Mouse (Mus musculus) lung, postnatal 4 days (tissue): ENCODE measurements around the gene Mylk.
A peak's percentile ranks its signal among the peaks of the same experiment; 100 is the strongest.

Source experiments
- DNase-seq, 2 experiments: peaks; one replicate each; pipeline ENCODE4 v3.0.0; 2021

Mylk gene

DNA sequence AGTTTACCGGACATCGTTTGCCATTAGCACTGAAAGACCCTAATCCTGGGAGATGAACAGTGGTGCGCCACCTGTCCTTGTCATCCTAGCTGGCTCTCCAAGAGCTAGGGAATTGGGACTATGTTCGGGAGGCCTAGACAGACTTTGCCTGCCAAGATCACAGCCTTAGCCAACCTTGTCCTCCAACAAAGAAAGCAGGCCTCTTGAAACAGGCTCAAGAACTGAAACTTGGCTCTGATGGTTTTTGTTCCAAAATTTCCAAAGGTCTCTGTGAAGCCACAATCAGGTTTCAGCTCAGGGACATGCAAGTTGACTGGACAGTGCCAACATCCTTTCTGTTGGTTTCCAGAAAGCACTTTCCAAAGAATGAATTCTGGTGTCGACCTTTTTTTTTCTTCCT, 247.8 kb downstream of the Mylk start:
- DNase-seq, result no peak

DNA sequence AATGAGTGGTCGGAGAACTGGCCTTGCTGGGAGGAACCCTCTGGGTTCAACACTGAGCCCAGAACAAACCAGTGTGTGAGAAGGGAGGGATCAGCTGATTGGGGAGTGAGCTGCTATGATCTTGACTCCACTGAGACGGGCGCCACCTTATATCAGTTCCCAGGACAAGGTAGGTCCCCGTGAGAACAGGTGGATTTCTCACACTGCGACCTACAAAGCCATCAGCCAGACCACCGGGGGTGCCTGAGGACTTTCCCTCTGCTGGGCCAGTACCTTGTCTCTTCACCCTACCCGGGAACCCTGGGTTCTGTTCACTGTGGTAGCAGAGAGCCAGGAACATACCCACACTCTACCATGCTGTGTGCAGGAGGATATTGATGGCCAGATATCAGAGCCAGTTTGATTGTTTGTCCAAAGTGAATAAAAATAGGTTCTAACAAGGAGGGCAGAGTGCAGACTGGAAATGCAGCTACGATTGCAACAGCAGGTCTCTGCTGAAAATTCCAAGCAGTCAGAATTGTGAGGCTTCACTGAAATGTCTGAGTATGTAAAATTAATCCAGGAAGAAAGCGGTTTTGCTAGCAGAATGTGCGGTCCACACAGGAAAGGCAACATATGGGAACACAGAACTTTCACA, 248.8 kb downstream of the Mylk start:
- DNase-seq, result no peak

GRCm38 (mm10) chr16:34994641-34995141, 249.7 kb downstream of the Mylk start:
- peak; percentile 41 to 58 for DNase-seq

- peak; percentile 63 to 86 for DNase-seq
Observed at GRCm38 (mm10) chr16:34996133-34996532, 251.1 kb downstream of the Mylk start.

DNA sequence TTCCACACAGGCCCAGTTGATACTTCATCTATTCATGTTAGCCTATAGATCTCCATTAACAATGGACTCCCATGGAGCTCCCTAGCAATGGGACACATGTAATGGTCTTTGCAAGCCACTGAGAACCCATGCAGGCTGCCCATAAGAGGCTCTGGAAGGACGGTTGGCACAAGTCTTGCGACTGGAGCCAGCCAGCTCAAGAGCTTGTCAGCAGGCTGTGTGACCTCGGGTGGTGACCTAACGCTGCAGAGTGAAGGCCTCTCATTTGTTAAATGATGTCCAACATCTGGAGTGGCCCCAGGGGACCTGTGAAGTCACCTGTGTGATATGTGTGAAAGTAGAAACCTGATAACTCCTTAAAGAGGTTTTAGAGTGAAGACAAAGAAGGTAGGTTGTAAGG, 252.0 kb downstream of the Mylk start:
- no peak for DNase-seq

DNA sequence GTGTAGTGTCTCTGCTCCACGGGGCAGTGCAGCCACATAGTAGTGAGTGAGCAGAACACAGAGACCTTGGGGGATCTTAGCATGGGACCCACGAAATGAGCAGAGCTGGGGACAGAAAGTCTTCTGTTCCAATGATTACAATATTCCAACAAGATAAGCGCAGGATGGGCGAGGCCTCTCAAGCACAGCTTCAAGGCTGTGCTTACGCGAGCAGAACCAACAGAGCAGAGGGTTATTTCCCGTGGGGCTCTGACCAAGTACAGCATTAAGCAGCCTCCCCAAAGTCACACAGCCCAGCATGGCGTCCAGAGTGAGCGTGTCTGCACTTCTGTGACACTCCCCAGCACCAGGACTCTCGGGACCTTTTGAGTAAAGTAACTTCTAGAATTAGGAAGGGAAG, 252.6 kb downstream of the Mylk start:
- no peak for DNase-seq

DNA sequence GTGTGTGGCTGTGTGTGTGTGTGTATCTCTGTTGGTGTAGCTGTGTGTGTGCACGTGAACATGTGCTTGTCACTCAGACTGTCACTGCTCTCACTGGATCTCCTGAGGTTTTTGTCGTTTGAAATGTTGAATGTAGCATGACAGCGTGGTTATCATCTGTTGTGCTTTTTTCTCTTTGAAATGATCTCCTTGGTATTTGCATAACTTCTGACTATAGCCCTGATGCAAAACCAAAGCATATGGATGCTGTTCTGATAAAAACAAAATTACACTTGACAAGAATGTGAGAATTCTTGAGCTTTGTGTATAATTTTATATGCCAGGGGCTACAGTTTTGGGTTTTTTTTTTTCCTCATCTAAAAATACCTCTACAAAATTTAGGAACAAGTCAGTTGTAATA, 254.0 kb downstream of the Mylk start:
- no peak for DNase-seq

GRCm38 (mm10) chr16:34999986-35000385, 255.0 kb downstream of the Mylk start:
- no peak for DNase-seq

DNA sequence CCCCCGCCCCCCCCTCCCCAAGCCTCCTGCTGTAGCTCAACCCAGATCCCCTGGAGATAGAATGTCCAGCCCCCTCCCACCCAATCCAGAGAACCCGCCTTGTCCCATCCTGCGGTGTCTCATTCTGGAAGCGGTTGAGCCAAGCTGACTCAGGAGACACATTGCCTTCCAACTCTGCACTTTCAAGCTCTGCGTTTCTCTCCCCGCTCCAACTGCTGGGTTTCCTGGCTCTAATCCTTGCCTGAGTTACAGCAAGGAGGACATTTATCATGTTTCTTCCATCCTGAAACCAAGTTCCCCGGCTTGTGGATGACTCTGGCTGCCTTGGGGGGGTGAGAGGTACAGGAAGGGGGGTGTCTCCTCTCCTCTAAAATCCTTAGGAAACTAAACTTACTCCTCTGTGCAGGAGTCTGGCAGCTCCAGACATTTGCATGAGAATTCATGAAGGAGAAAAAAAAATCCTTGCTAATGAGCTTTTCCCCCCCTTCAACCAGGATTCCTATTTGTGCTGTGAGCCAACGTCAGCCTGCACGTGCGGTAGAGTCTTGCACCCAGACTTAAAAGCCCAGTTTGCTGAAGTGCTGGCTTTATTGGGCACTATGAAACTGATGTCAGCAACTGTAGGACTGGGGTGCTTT, 256.0 kb downstream of the Mylk start:
- DNase-seq, result no peak

- DNase-seq, result no peak
Observed at GRCm38 (mm10) chr16:35004356-35004755, 259.3 kb downstream of the Mylk start.

DNA sequence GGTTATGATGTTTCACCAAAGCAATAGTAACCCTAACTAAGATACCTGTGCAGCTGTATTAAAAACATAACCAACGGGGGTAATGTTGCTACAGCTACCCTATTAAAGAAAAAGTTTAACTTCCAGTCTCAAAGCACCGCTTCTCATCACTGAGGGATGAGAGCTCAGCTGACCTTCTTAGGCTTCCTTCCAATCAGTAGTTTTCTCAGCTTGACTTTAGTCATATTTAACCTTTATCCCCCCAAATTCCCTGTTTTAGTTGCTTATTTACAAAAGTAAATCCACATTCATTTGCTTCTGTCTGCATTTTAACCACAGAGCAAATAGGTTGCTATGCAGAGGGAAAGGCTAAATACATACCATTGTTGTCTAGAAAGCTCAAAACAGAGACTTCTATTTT, 259.7 kb downstream of the Mylk start:
- DNase-seq, result no peak

- DNase-seq, result no peak
Observed at GRCm38 (mm10) chr16:35006251-35006650, 261.2 kb downstream of the Mylk start.

GRCm38 (mm10) chr16:35007361-35007760, 262.4 kb downstream of the Mylk start:
- DNase-seq, result no peak

GRCm38 (mm10) chr16:35008447-35008846, 263.4 kb downstream of the Mylk start:
- no peak for DNase-seq

GRCm38 (mm10) chr16:35013501-35013900, 268.5 kb downstream of the Mylk start:
- no peak for DNase-seq

GRCm38 (mm10) chr16:35016491-35016890, 271.5 kb downstream of the Mylk start:
- no peak for DNase-seq

DNA sequence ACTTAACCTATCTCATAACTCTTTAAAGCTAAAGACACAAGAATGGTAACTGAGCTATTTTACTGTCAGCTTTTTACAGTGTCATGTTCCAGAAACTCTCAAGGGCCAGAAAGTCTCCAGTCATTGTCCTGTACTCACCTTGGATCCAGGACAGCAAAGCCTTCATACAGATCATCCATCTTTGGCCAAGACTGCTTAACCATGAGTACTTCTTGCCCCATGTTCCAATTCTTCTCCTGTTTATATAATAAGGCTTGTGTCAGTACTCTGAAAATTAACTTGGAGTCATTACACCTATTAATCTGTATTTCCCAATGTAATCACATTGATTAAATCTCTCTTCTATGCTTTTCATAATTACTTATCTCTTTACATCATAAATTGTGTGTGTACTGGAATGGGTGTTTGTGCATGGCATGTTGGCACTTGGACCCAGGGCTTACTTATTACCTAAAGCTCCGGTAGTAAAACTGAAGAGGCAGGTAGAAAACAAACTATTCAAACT, 273.5 kb downstream of the Mylk start:
- no peak for DNase-seq

DNA sequence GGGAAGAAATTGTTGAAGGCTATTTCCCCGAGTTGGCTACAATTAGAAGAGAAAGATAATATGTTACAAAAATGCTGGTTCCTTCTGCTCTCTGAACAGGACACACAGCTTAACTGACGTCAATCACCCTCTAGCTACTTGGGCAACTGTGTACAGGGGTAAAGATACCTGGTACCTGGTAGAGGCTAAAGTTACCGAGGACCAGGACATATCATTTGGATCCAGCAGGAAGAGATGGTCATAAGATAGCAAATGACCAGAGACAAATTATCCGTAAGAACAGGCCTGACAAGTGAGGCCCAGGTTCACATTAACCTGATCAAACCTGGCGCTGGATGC, 276.9 kb downstream of the Mylk start:
- DNase-seq, result no peak

GRCm38 (mm10) chr16:35022242-35023137, 277.5 kb downstream of the Mylk start, which contains the start of gene Hacd2:
TSS of gene Hacd2 (plus strand) at chr16:35022428.
- DNase-seq, result peak; percentile 97

DNA sequence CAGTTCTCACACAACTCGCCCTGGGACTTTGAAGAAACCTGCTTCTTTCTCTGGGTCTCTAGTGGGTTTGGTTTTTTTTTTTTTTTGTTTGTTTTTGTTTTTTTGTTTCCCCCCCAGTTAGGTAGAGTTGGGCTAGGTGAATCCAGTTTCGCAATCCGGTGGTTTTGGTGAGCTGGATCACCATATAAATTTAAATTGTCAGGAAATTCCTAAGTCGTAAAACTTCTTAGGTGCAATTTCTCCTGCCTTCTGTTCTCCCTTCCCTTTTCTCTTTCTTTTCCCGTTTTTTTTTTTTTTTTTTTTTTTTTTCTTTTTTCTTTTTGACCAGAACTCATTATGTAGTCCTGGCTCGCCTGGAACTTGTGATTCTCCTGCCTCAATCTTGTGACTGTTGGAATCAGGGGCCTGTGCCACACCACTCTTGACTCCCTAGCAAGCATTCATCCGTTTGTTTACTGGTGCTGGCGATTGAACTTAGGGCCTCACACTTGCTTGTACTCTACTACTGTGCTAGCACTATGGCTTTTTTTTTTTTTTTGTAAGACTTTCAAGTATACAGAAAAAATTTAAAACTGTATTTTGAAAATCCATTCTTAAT, 278.2 kb downstream of the Mylk start:
- no peak for DNase-seq

GRCm38 (mm10) chr16:35024300-35024699, 279.3 kb downstream of the Mylk start:
- no peak for DNase-seq

DNA sequence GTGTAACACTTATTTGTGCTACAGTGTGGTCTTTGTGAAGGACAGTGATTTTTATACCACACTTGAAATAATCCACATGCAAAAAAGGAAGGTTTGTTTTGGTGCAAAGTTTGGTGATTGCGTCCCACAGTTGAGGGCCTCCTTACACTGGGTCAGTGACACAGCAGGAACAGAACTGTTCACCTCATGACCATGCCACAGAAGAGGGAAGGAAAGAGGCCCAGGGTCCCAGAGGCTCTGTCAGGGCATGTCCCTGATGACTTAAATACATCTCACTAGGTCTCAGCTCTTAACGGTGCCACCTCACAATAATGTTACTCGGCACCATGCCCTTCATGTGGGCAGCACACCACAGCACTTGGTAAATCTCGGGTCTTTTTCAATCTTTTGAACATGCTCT, 280.3 kb downstream of the Mylk start:
- DNase-seq, result no peak

- DNase-seq, result no peak
Observed at GRCm38 (mm10) chr16:35033241-35033640, 288.2 kb downstream of the Mylk start.
